Mouse (Mus musculus) neutrophil, adult 65 days (primary cell): Measurements from ENCODE around the gene Iqcn. TPM values are rescaled to one million over a fixed set of nuclear protein-coding genes. Genes with fewer than 3 reads are reported as not detected.

Experiments used
- total RNA-seq: library from RNA; stranded (reverse); gene quantifications from 2 replicates; pipeline ENCODE4 v1.2.4, GENCODE M21; 2023

The Iqcn gene
- 2.7 and 3.1 TPM in 2 replicates for total RNA-seq

GRCm38 (mm10) chr8:70703287-70703686 lies at the start of gene Iqcn:
TSS of gene Iqcn (plus strand) at chr8:70703457.

GRCm38 (mm10) chr8:70660273-70660725 lies 43.0 kb upstream of the Iqcn start, which contains the start of gene Pgpep1:
TSS of gene Pgpep1 (minus strand) at chr8:70660388.

GRCm38 (mm10) chr8:70673079-70673856 lies 30.0 kb upstream of the Iqcn start, which contains the start of gene Lsm4:
TSS of gene Lsm4 (plus strand) at chr8:70673248.

GRCm38 (mm10) chr8:70698310-70699109 lies 4.7 kb upstream of the Iqcn start, which contains the start of gene Jund:
TSS of gene Jund (plus strand) at chr8:70698949.

GRCm38 (mm10) chr8:70718297-70718696 lies 15.0 kb downstream of the Iqcn start, which contains the start of gene Gm3336:
TSS of gene Gm3336 (plus strand) at chr8:70718543.

GRCm38 (mm10) chr8:70723486-70724210 lies 20.4 kb downstream of the Iqcn start, which contains the start of gene Pde4c:
TSS of gene Pde4c (plus strand) at chr8:70723720.

GRCm38 (mm10) chr8:70754043-70754870 lies 51.0 kb downstream of the Iqcn start, which contains the start of gene Rab3a:
TSS of gene Rab3a (plus strand) at chr8:70754679.

GRCm38 (mm10) chr8:70760775-70761406 lies 57.6 kb downstream of the Iqcn start, which contains the start of gene Mpv17l2:
TSS of gene Mpv17l2 (minus strand) at chr8:70760946.

Other genes with a start within 250 kb of the Iqcn start
- 1.6 and 1.9 TPM in 2 replicates for gene Klhl26, start 226.5 kb upstream of the Iqcn start, total RNA-seq
- gene Tmem59l, start 216.1 kb upstream of the Iqcn start, total RNA-seq = not detected in 2 replicates
- 0.57 TPM in 1 of 2 replicates, not detected in the other for gene Crlf1, start 210.3 kb upstream of the Iqcn start, total RNA-seq
- gene Rex1bd, start 196.7 kb upstream of the Iqcn start, total RNA-seq = 28.1 and 40.0 TPM in 2 replicates
- gene Uba52, start 192.7 kb upstream of the Iqcn start, total RNA-seq = 559 and 837 TPM in 2 replicates
- 162 and 198 TPM in 2 replicates for gene Fkbp8, start 175.7 kb upstream of the Iqcn start, total RNA-seq
- 29.8 and 33.9 TPM in 2 replicates for gene Kxd1, start 175.5 kb upstream of the Iqcn start, total RNA-seq
- 64.2 and 80.9 TPM in 2 replicates for gene Ell, start 164.0 kb upstream of the Iqcn start, total RNA-seq
- gene Isyna1, start 109.1 kb upstream of the Iqcn start, total RNA-seq = 36.8 and 37.0 TPM in 2 replicates
- 61.1 and 64.5 TPM in 2 replicates for gene Ssbp4, start 94.6 kb upstream of the Iqcn start, total RNA-seq
- 118 and 126 TPM in 2 replicates for gene Lrrc25, start 87.3 kb upstream of the Iqcn start, total RNA-seq
- gene Gdf15, start 71.0 kb upstream of the Iqcn start, total RNA-seq = 0.66 TPM in 2 replicates
- gene Pgpep1, start 43.1 kb upstream of the Iqcn start, total RNA-seq = 1.2 and 3.4 TPM in 2 replicates
- gene Lsm4, start 30.2 kb upstream of the Iqcn start, total RNA-seq = 33.3 and 36.4 TPM in 2 replicates
- 770 and 908 TPM in 2 replicates for gene Jund, start 4.5 kb upstream of the Iqcn start, total RNA-seq
- gene Gm3336, start 15.1 kb downstream of the Iqcn start, total RNA-seq = 0.39 TPM in 1 of 2 replicates, not detected in the other
- 0.41 and 0.51 TPM in 2 replicates for gene Pde4c, start 20.3 kb downstream of the Iqcn start, total RNA-seq
- gene Rab3a, start 51.2 kb downstream of the Iqcn start, total RNA-seq = 1.3 and 2.0 TPM in 2 replicates
- gene Mpv17l2, start 57.5 kb downstream of the Iqcn start, total RNA-seq = 12.1 and 18.3 TPM in 2 replicates
- gene Pik3r2, start 73.3 kb downstream of the Iqcn start, total RNA-seq = 16.9 and 17.2 TPM in 2 replicates
- gene Mast3, start 101.6 kb downstream of the Iqcn start, total RNA-seq = 167 and 180 TPM in 2 replicates
- 0.63 and 0.98 TPM in 2 replicates for gene Il12rb1, start 105.0 kb downstream of the Iqcn start, total RNA-seq
- 13.1 and 14.2 TPM in 2 replicates for gene Arrdc2, start 136.3 kb downstream of the Iqcn start, total RNA-seq
- gene Kcnn1, start 159.8 kb downstream of the Iqcn start, total RNA-seq = not detected in 2 replicates
- gene Ccdc124, start 170.5 kb downstream of the Iqcn start, total RNA-seq = 28.6 and 33.1 TPM in 2 replicates
- not detected in 2 replicates for gene Slc5a5, start 189.3 kb downstream of the Iqcn start, total RNA-seq
- gene Rpl18a, start 194.0 kb downstream of the Iqcn start, total RNA-seq = 831 and 972 TPM in 2 replicates
- 19.7 and 30.6 TPM in 2 replicates for gene Map1s, start 202.5 kb downstream of the Iqcn start, total RNA-seq